Mouse (Mus musculus) forebrain, embryonic 13.5 days (tissue): Measurements from ENCODE around the gene Pnma5. TPM values are rescaled to one million over a fixed set of nuclear protein-coding genes. Genes with fewer than 3 reads are reported as not detected.

Experiments used
- microRNA counts: library from miRNA; unstranded; fragments of <30 nt; microRNA quantifications from one replicate; lab custom pipeline; 2016
- microRNA-seq: library from miRNA; unstranded; fragments of <30 nt; microRNA quantifications from one replicate; pipeline ENCODE4, GENCODE M21; 2016
- polyA plus RNA-seq: library from polyadenylated mRNA; unstranded; fragments of >200 nt; fragmentation: Nextera tagmentation; extraction: Ambion mirVana; gene quantifications from 2 replicates; pipeline ENCODE4 v1.2.1, GENCODE M21; 2015

Pnma5 gene
- polyA plus RNA-seq, 1 experiment from 2014 or later: not detected

MicroRNAs within 50 kb of the gene (microRNA counts, 519-probe panel; counts per million panel counts)
- microRNA mmu-miR-2137 (lab: Ali Mortazavi, UCI): 177 counts per million, percentile 53 among the panel's probes with 10 or more counts

Small RNAs within 50 kb of the gene (microRNA-seq; reads per million reads assigned to microRNA genes)
- gene Mir2137: 1.6 reads per million

Other genes starting within 250 kb of the Pnma5 start
- 1.5 and 1.9 TPM in 2 replicates for gene Gabrq, start 211.9 kb downstream of the Pnma5 start, polyA plus RNA-seq
- 104 TPM in 2 replicates for gene Cetn2, start 118.7 kb downstream of the Pnma5 start, polyA plus RNA-seq
- gene Nsdhl, start 118.5 kb downstream of the Pnma5 start, polyA plus RNA-seq: 37.4 and 39.1 TPM in 2 replicates
- 0.67 and 0.86 TPM in 2 replicates for gene Zfp185, start 49.8 kb downstream of the Pnma5 start, polyA plus RNA-seq
- gene Pnma3, start 27.7 kb upstream of the Pnma5 start, polyA plus RNA-seq: 1.7 and 1.9 TPM in 2 replicates
- 0.23 and 0.49 TPM in 2 replicates for gene Xlr4a, start 45.4 kb upstream of the Pnma5 start, polyA plus RNA-seq
- gene Xlr3a, start 60.0 kb upstream of the Pnma5 start, polyA plus RNA-seq: 2.9 and 3.4 TPM in 2 replicates
- 0.32 and 1.0 TPM in 2 replicates for gene Gm14685, start 79.9 kb upstream of the Pnma5 start, polyA plus RNA-seq
- not detected in 2 replicates for gene Xlr5b, start 111.7 kb upstream of the Pnma5 start, polyA plus RNA-seq
- gene DXBay18, start 112.3 kb upstream of the Pnma5 start, polyA plus RNA-seq: 0.21 and 0.53 TPM in 2 replicates
- gene Spin2d, start 139.9 kb upstream of the Pnma5 start, polyA plus RNA-seq: not detected in 2 replicates
- gene Xlr3b, start 155.1 kb upstream of the Pnma5 start, polyA plus RNA-seq: 12.1 and 12.3 TPM in 2 replicates
- gene Xlr4b, start 177.2 kb upstream of the Pnma5 start, polyA plus RNA-seq: 0.25 and 0.43 TPM in 2 replicates
- 21.6 and 22.2 TPM in 2 replicates for gene F8a, start 191.2 kb upstream of the Pnma5 start, polyA plus RNA-seq
- not detected in 2 replicates for gene Xlr4c, start 206.0 kb upstream of the Pnma5 start, polyA plus RNA-seq
- not detected in 2 replicates for gene Xlr3c, start 228.3 kb upstream of the Pnma5 start, polyA plus RNA-seq